28 mouse cellular contexts compared by ENCODE assay signal in the genomic region with DNA sequence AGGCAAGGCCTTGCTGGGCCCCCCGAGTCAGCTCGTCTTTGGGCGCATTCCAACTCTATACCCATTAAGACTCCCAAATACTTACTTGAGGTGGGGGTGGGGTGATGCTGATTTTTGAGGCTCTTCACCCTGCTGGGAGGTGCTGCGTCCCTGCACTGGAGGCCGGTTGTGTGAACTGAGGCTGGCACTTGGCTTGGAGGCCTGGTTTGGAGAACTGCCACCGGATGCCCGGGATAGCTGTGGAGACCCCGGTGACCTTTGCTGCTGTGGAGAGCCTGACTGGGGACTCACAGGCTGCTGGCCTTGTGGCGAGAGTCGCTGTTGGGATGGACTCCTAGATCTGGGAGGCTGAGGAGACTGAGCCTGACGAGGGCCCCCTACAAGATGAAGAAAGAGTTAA. TPM values are rescaled to one million over a fixed set of nuclear protein-coding genes. Genes with fewer than 3 reads are reported as not detected.
DNase-seq lines count a peak whose midpoint lies in the region; ATAC-seq lines count a peak whose summit lies in the region.
"Had no signal": no experiment of that assay in that cellular context is flagged by ENCODE, and none has a peak within 500 bp of the region (broad histone marks: within the 10 kb centered on the region; RNA-seq: fewer than 3 reads in every experiment).

No protein-coding gene starts in this region.

- peaks cover 2% of the 10 kb centered on the region; the same call in 1 of the 2 replicates for H3K9me3 ChIP-seq in lung, embryonic 16.5 days (ENCODE audit: control insufficient read depth, low read length)
- H3K9me3 ChIP-seq in embryonic facial prominence, embryonic 10.5 days = peaks cover 9% of the 10 kb centered on the region; the same call in 1 of the 2 replicates
- H3K9me3 ChIP-seq: embryonic facial prominence, embryonic 15.5 days; neural tube, embryonic 13.5 days had no signal

- H3K27me3 ChIP-seq in lung, embryonic 16.5 days (ENCODE audit: control insufficient read depth, insufficient read depth, low read depth, low read length) = no peaks in the 10 kb centered on the region
- no peaks in the 10 kb centered on the region for H3K27me3 ChIP-seq in embryonic facial prominence, embryonic 10.5 days (replicated peaks; ENCODE audit: low read depth, poor library complexity, severe bottlenecking)
- H3K27me3 ChIP-seq: embryonic facial prominence, embryonic 15.5 days; hindbrain, embryonic 13.5 days; limb, embryonic 12.5 days; neural tube, embryonic 13.5 days had no signal

- 67% methylated on average over 11 of the region's 11 CpGs for WGBS in lung, embryonic 16.5 days
- WGBS in embryonic facial prominence, embryonic 10.5 days = 72% methylated on average over 11 of the region's 11 CpGs

- no peak overlapping the region for H3K4me3 ChIP-seq in lung, embryonic 16.5 days (ENCODE audit: low read length)
- H3K4me3 ChIP-seq in embryonic facial prominence, embryonic 10.5 days = no peak overlapping the region
- H3K4me3 ChIP-seq: embryonic facial prominence, embryonic 15.5 days; hindbrain, embryonic 13.5 days; layer of hippocampus, adult 2 months; limb, embryonic 12.5 days; midbrain, embryonic 10.5 days; myocyte; neural tube, embryonic 13.5 days had no signal

- ATAC-seq in lung, embryonic 16.5 days (ENCODE audit: low read depth) = 0 out of 2 replicates have a peak, but pooled peaks have one; percentile 23
- ATAC-seq: forebrain, embryonic 16.5 days; inflammation-experienced regulatory T-cells, adult 6 months; liver, postnatal 0 days; midbrain, embryonic 16.5 days had no signal

- no peaks in the 10 kb centered on the region for H3K4me1 ChIP-seq in lung, embryonic 16.5 days (replicated peaks; ENCODE audit: control insufficient read depth, insufficient read depth, low read length)
- peaks cover 14% of the 10 kb centered on the region for H3K4me1 ChIP-seq in embryonic facial prominence, embryonic 10.5 days
- H3K4me1 ChIP-seq: embryonic facial prominence, embryonic 15.5 days; hindbrain, embryonic 13.5 days; neural tube, embryonic 13.5 days had no signal

- DNase-seq in embryo, embryonic 10 days (ENCODE audit: low spot score) = peak; percentile 14
- DNase-seq in embryo, embryonic 9.5 days (ENCODE audit: extremely low spot score) = no peak
- peak; percentile 80 for DNase-seq in kidney, adult 11 months
- DNase-seq in kidney, postnatal 10 days = no peak
- no peak for DNase-seq in lung, postnatal 36 days
- no peak for DNase-seq in embryonic facial prominence, embryonic 10.5 days (ENCODE audit: low spot score)
- DNase-seq: adrenal gland, postnatal 10 days; cerebellum, adult 18-20 months; cerebellum, postnatal 14 days; embryo, embryonic 11 days; gastrocnemius, postnatal 10 days; liver, postnatal 0 days; thymus, postnatal 36 days had no signal

- no peak overlapping the region for H3K4me2 ChIP-seq in lung, embryonic 16.5 days (ENCODE audit: low read depth, low read length)
- H3K4me2 ChIP-seq: embryonic facial prominence, embryonic 15.5 days; hindbrain, embryonic 13.5 days; limb, embryonic 12.5 days; liver, embryonic 11.5 days; neural tube, embryonic 13.5 days had no signal

- H3K9ac ChIP-seq in lung, embryonic 16.5 days (ENCODE audit: low read length) = no peak overlapping the region
- H3K9ac ChIP-seq: embryonic facial prominence, embryonic 15.5 days; hindbrain, embryonic 13.5 days; limb, embryonic 12.5 days; liver, postnatal 0 days; neural tube, embryonic 13.5 days had no signal

- H3K36me3 ChIP-seq in lung, embryonic 16.5 days (ENCODE audit: control insufficient read depth, insufficient read depth, low read length) = no peaks in the 10 kb centered on the region
- no peaks in the 10 kb centered on the region; the same call in 1 of the 2 replicates for H3K36me3 ChIP-seq in embryonic facial prominence, embryonic 10.5 days (replicated peaks)
- H3K36me3 ChIP-seq: embryonic facial prominence, embryonic 15.5 days; limb, embryonic 12.5 days had no signal

- H3K27ac ChIP-seq in lung, embryonic 16.5 days (ENCODE audit: low read length) = no peak overlapping the region
- H3K27ac ChIP-seq in embryonic facial prominence, embryonic 10.5 days (replicated peaks) = no peak overlapping the region; the same call in 1 of the 2 replicates
- H3K27ac ChIP-seq: embryonic facial prominence, embryonic 15.5 days; hindbrain, embryonic 13.5 days; layer of hippocampus, adult 2 months; limb, embryonic 12.5 days; macrophage; midbrain, embryonic 10.5 days; neural tube, embryonic 13.5 days had no signal

RNA-seq across cellular contexts. Expression of gene Fbxo7, which starts 35.5 kb away (rescaled TPM):
- 25.0 and 26.7 TPM in 2 replicates for polyA plus RNA-seq in lung, embryonic 16.5 days (2015; fragmentation: Nextera tagmentation; extraction: Ambion mirVana)
- 17.8 and 19.2 TPM in 2 replicates for polyA plus RNA-seq in embryonic facial prominence, embryonic 10.5 days (2016; fragmentation: Nextera tagmentation; extraction: Ambion mirVana)

RNA-seq across cellular contexts. Expression of gene Bpifc, which starts 45.6 kb away (rescaled TPM):
- 0.13 and 0.28 TPM in 2 replicates for polyA plus RNA-seq in lung, embryonic 16.5 days (2015; fragmentation: Nextera tagmentation; extraction: Ambion mirVana)
- polyA plus RNA-seq in embryonic facial prominence, embryonic 10.5 days (2016; fragmentation: Nextera tagmentation; extraction: Ambion mirVana) = 0.08 TPM in 1 of 2 replicates, not detected in the other
- polyA plus RNA-seq: forebrain, embryonic 16.5 days; heart, embryonic 14.5 days; hindbrain, embryonic 13.5 days; inflammation-experienced regulatory T-cells, adult 6 months; liver, embryonic 11.5 days; liver, postnatal 0 days; macrophage; midbrain, embryonic 16.5 days; myocyte; neural tube, embryonic 13.5 days; spleen, adult 2 months had no signal

Comparison
In these comparisons a context has a peak if more than half of its experiments do, and no peak if none do; other contexts are left out.
1. DNase-seq: peak in embryo, embryonic 10 days (single experiment) and kidney, adult 11 months (single experiment); none in embryo, embryonic 9.5 days (single experiment), kidney, postnatal 10 days (single experiment), lung, postnatal 36 days (single experiment) and embryonic facial prominence, embryonic 10.5 days (single experiment).